Mouse (Mus musculus) lung, adult 2 months (tissue): ENCODE measurements around the gene Fut1. TPM values are rescaled to one million over a fixed set of nuclear protein-coding genes. Genes with fewer than 3 reads are reported as not detected.

ENCODE experiments used
- DNase-seq: peaks from one replicate; pipeline ENCODE4 v3.0.0; 2022
- H3K4me1 ChIP-seq: fragments of 200-500 bp; 2 replicates; pipeline ENCODE4 v1.6.1; 2011; ENCODE audit warnings: low read length; ENCODE audit not compliant: control insufficient read depth, insufficient read depth
- H3K4me3 ChIP-seq: fragments of 200-500 bp; replicated peaks from 2 replicates; pipeline ENCODE3; 2011; ENCODE audit warnings: low read depth, mild to moderate bottlenecking, control low read depth, low read length; ENCODE audit errors: extremely low read depth
- CTCF ChIP-seq: fragments of 200-500 bp; IDR thresholded peaks from 2 replicates; pipeline ENCODE4 v1.5.1; 2011; ENCODE audit warnings: mild to moderate bottlenecking, low read length, control low read depth; ENCODE audit not compliant: insufficient read depth
- POLR2A ChIP-seq: fragments of 200-500 bp; IDR thresholded peaks from 2 replicates; pipeline ENCODE4 v1.6.1; 2011; ENCODE audit warnings: low read depth, mild to moderate bottlenecking, control low read depth, low read length, borderline replicate concordance; ENCODE audit errors: extremely low read depth
- WGBS: fragments of 180-500 bp; shearing (Covaris S2); methylation state at CpG from one replicate; pipeline ENCODE4 v1.1.7; 2018; 5-methylcytosine and 5-hydroxymethylcytosine counted together
- polyA plus RNA-seq: library from polyadenylated mRNA; depleted of rRNA; stranded (reverse); fragments of >200 nt; gene quantifications from 2 replicates; pipeline ENCODE4 v1.2.3, GENCODE M21; 2012

Gene Fut1
- polyA plus RNA-seq, 1 experiment, result 0.78 TPM

- 85% methylated on average over 8 of the region's 8 CpGs for WGBS
- TF ChIP-seq CTCF (no peak), POLR2A (no peak)
- Histone ChIP-seq H3K4me3 (no peak overlapping the region), H3K4me1 (0 out of 2 replicates have a peak, but pooled peaks cover 2% of the 10 kb centered on the region)
- no peak for DNase-seq
Observed at GRCm38 (mm10) chr7:45625481-45625880, 8.4 kb downstream of the Fut1 start.

- DNase-seq, result no peak
- TF ChIP-seq CTCF (no peak), POLR2A (no peak)
- H3K4me3 ChIP-seq, result peak overlapping the region; percentile 94
- 0 out of 2 replicates have a peak, but pooled peaks cover 4% of the 10 kb centered on the region for H3K4me1 ChIP-seq
- 57% methylated on average over 7 of the region's 7 CpGs for WGBS
Observed at GRCm38 (mm10) chr7:45626571-45627076, 9.5 kb downstream of the Fut1 start.

- TF ChIP-seq POLR2A, result peak; percentile 94
- TF ChIP-seq CTCF, result no peak
Observed at GRCm38 (mm10) chr7:45627261-45627660, 10.2 kb downstream of the Fut1 start, which contains the start of gene Rasip1. Gene Rasip1 (plus strand): TSS chr7:45627488.

GRCm38 (mm10) chr7:45628364-45629294 is 11.5 kb downstream of the Fut1 start:
- DNase-seq, result peak; percentile 87
- no peak; the same call in 1 of the 2 replicates for TF ChIP-seq POLR2A
- TF ChIP-seq CTCF, result peak; percentile 57
- WGBS, result 3% methylated on average over 104 of the region's 105 CpGs

More at GRCm38 (mm10) chr7:45627261-45627660, 10.2 kb downstream of the Fut1 start, which contains the start of gene Rasip1:
- DNase-seq, result peak; percentile 39
- Histone ChIP-seq H3K4me3 (peak within 1 kb of the TSS; percentile 94), H3K4me1 (0 out of 2 replicates have a peak, but pooled peaks cover 6% of the 10 kb centered on the region)
- 52% methylated on average over 9 of the region's 9 CpGs for WGBS

GRCm38 (mm10) chr7:45630064-45630907 is 13.2 kb downstream of the Fut1 start:
- TF ChIP-seq POLR2A (no peak), CTCF (no peak)
- H3K4me1 ChIP-seq, result 0 out of 2 replicates have a peak, but pooled peaks cover 12% of the 10 kb centered on the region
- 65% methylated on average over 23 of the region's 23 CpGs for WGBS
- H3K4me3 ChIP-seq, result peak overlapping the region; percentile 20
- no peak for DNase-seq

More at GRCm38 (mm10) chr7:45628364-45629294, 11.5 kb downstream of the Fut1 start:
- Histone ChIP-seq H3K4me1 (0 out of 2 replicates have a peak, but pooled peaks cover 7% of the 10 kb centered on the region), H3K4me3 (peak overlapping the region; percentile 94)

GRCm38 (mm10) chr7:45632499-45632898 is 15.4 kb downstream of the Fut1 start:
- Histone ChIP-seq H3K4me3 (no peak overlapping the region), H3K4me1 (peaks cover 14% of the 10 kb centered on the region; the same call in 1 of the 2 replicates)
- TF ChIP-seq CTCF (no peak), POLR2A (no peak)
- DNase-seq, result no peak
- WGBS, result 26% methylated on average over 35 of the region's 35 CpGs

GRCm38 (mm10) chr7:45634946-45635681 is 18.0 kb downstream of the Fut1 start:
- Histone ChIP-seq H3K4me1 (peaks cover 12% of the 10 kb centered on the region; the same call in 1 of the 2 replicates), H3K4me3 (no peak overlapping the region)
- TF ChIP-seq CTCF (no peak), POLR2A (peak; percentile 25; the same call in 1 of the 2 replicates)
- 57% methylated on average over 11 of the region's 11 CpGs for WGBS
- DNase-seq, result no peak

- Histone ChIP-seq H3K4me3 (no peak overlapping the region), H3K4me1 (peaks cover 14% of the 10 kb centered on the region)
- no peak for TF ChIP-seq CTCF
- no peak for TF ChIP-seq POLR2A
- WGBS, result 44% methylated on average over 15 of the region's 15 CpGs
- no peak for DNase-seq
Observed at GRCm38 (mm10) chr7:45635711-45636688, 18.9 kb downstream of the Fut1 start.

GRCm38 (mm10) chr7:45637710-45638109 is 20.6 kb downstream of the Fut1 start:
- DNase-seq, result no peak
- TF ChIP-seq POLR2A (no peak), CTCF (no peak)
- 74% methylated on average over 6 of the region's 6 CpGs for whole genome bisulfite sequencing

More at GRCm38 (mm10) chr7:45637710-45638109, 20.6 kb downstream of the Fut1 start:
- H3K4me3 ChIP-seq, result no peak overlapping the region
- peaks cover 16% of the 10 kb centered on the region for H3K4me1 ChIP-seq
